Mouse (Mus musculus) limb, embryonic 15.5 days (tissue): ENCODE measurements around the gene Mprip. TPM values are rescaled to one million over a fixed set of nuclear protein-coding genes. Genes with fewer than 3 reads are reported as not detected.
A peak's percentile ranks its signal among the peaks of the same experiment; 100 is the strongest.
"Not testable (repeated sequence)": the region's sequence is repeated elsewhere in the genome, so short reads cannot be mapped to it uniquely, and the experiment has no call there.

Source experiments
- ATAC-seq: fragments of 200-750 bp; cut with Nextera tagmentation; 2 replicates; pipeline ENCODE4 v1.8.0; 2017; ENCODE audit warnings: low read depth, moderate TSS enrichment; ENCODE audit not compliant: insufficient number of reproducible peaks, low FRiP score, low TSS enrichment
- H3K27ac ChIP-seq: fragments of 300-500 bp; sonication (generic); 2 replicates; pipeline ENCODE4 v1.5.1; 2015; ENCODE audit warnings: moderate library complexity, mild to moderate bottlenecking, inconsistent platforms
- H3K27me3 ChIP-seq: fragments of 300-500 bp; sonication (generic); 2 replicates; pipeline ENCODE4 v1.6.1; 2015; ENCODE audit warnings: inconsistent platforms
- H3K36me3 ChIP-seq: fragments of 300-500 bp; sonication (generic); 2 replicates; pipeline ENCODE4 v1.6.1; 2015; ENCODE audit warnings: inconsistent platforms
- H3K4me1 ChIP-seq: fragments of 300-500 bp; sonication (generic); 2 replicates; pipeline ENCODE4 v1.6.1; 2015; ENCODE audit warnings: inconsistent platforms
- H3K4me2 ChIP-seq: fragments of 300-500 bp; sonication (generic); 2 replicates; pipeline ENCODE4 v1.6.1; 2015; ENCODE audit warnings: mild to moderate bottlenecking, inconsistent platforms
- H3K4me3 ChIP-seq: fragments of 300-500 bp; sonication (generic); 2 replicates; pipeline ENCODE4 v1.5.1; 2015; ENCODE audit warnings: mild to moderate bottlenecking, inconsistent platforms
- H3K9ac ChIP-seq: fragments of 300-500 bp; sonication (generic); 2 replicates; pipeline ENCODE4 v1.6.1; 2015; ENCODE audit warnings: inconsistent platforms
- H3K9me3 ChIP-seq: fragments of 300-500 bp; sonication (generic); 2 replicates; pipeline ENCODE4 v1.6.1; 2016; ENCODE audit warnings: inconsistent platforms
- WGBS: fragments of 180-500 bp; shearing (Covaris S2); methylation state at CpG from one replicate; pipeline ENCODE4 v1.1.7; 2015; 5-methylcytosine and 5-hydroxymethylcytosine counted together
- polyA plus RNA-seq: library from polyadenylated mRNA; unstranded; fragments of >200 nt; fragmentation: Nextera tagmentation; extraction: Ambion mirVana; gene quantifications from 2 replicates; pipeline ENCODE4 v1.2.1, GENCODE M21; 2015

The Mprip gene
- polyA plus RNA-seq, 1 experiment from 2014 or later = 55.4 TPM

DNA sequence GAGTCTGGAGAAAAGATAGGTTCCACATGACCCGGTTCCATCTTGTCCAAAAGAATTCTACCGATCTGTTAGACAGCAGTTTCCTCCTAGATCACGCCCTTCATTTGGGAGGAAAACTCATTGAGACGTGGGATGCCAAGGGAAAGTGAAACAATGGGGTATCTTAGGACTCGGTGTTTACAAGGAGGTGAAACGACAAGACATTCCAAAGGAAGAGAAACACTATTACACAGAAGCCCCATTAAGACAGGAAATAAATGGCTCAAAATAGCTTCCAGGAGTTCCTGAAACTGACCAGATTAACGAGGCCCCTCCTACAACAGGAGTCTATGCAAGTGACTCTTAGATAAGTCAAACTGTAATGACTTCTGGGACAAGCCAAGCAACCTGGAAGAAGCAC is 5.1 kb upstream of the Mprip start:
- no peak overlapping the region for H3K4me3 ChIP-seq
- peaks cover 8% of the 10 kb centered on the region; the same call in 1 of the 2 replicates for H3K4me1 ChIP-seq
- H3K36me3 ChIP-seq = no peaks in the 10 kb centered on the region
- WGBS = 49% methylated on average over 7 of the region's 7 CpGs
- H3K9ac ChIP-seq = no peak overlapping the region
- no peak for ATAC-seq
- H3K4me2 ChIP-seq = no peak overlapping the region
- H3K27me3 ChIP-seq = no peaks in the 10 kb centered on the region
- H3K27ac ChIP-seq = no peak overlapping the region
- no peaks in the 10 kb centered on the region for H3K9me3 ChIP-seq

DNA sequence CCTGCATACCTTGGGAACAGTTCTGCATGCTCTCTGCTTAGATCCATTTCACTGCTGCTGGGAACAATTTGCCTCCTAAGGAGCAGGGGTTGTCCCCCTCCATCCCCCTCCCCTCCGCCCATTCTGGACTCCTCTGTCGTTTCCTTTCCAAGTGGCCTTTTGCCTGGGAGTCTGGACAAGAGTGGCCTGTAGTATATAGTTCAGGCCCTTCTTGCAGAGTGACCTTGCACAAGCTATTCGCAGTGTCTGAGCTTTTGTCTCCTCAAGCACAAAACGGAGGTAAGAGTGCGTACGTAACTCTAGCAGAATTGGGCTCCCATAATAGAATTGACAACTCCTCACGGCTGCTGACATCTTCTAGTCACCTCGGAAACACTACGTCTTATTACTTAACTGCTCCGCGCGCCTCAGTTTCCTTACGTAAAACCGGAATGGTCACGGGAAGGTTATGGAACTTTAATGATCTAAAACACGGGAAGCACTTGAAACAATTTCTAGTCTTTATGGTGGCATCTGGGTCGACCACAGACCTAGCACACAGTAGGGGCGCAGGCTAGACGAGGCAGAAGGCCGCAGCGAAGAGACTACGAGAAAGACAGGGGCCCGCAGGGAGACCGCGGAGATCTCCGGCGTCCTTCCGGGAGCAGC is 620 bp downstream of the Mprip start:
- H3K27ac ChIP-seq = peak overlapping the region; percentile 43; the same call in 1 of the 2 replicates
- no peak for ATAC-seq

GRCm38 (mm10) chr11:59662249-59662788 is 1.2 kb downstream of the Mprip start:
- Histone ChIP-seq H3K9me3 (no peaks in the 10 kb centered on the region), H3K27me3 (no peaks in the 10 kb centered on the region), H3K27ac (peak overlapping the region; percentile 90), H3K9ac (peak overlapping the region; percentile 76), H3K4me3 (peak overlapping the region; percentile 79), H3K4me2 (peak overlapping the region; percentile 80), H3K4me1 (peaks cover 37% of the 10 kb centered on the region), H3K36me3 (no peaks in the 10 kb centered on the region)
- WGBS = under 1% methylated on average over 57 of the region's 82 CpGs
- peak; percentile 97 for ATAC-seq

More for the DNA sequence above, 620 bp downstream of the Mprip start:
- WGBS = 3% methylated on average over 28 of the region's 28 CpGs
- Histone ChIP-seq H3K9me3 (no peaks in the 10 kb centered on the region), H3K27me3 (no peaks in the 10 kb centered on the region), H3K4me2 (peak overlapping the region; percentile 52), H3K4me3 (peak overlapping the region; percentile 79), H3K9ac (peak overlapping the region; percentile 76), H3K36me3 (no peaks in the 10 kb centered on the region), H3K4me1 (peaks cover 37% of the 10 kb centered on the region)

- no peaks in the 10 kb centered on the region for H3K36me3 ChIP-seq
- no peak for ATAC-seq
- H3K4me3 ChIP-seq = peak overlapping the region; percentile 79
- H3K4me1 ChIP-seq = peaks cover 37% of the 10 kb centered on the region
- peak overlapping the region; percentile 80 for H3K4me2 ChIP-seq
- peak overlapping the region; percentile 76 for H3K9ac ChIP-seq
- H3K27ac ChIP-seq = peak overlapping the region; percentile 90
- no peaks in the 10 kb centered on the region for H3K27me3 ChIP-seq
- no peaks in the 10 kb centered on the region for H3K9me3 ChIP-seq
- 2% methylated on average over 30 of the region's 30 CpGs for WGBS
Measured at GRCm38 (mm10) chr11:59662877-59663775, 2.0 kb downstream of the Mprip start.

GRCm38 (mm10) chr11:59663776-59664320 is 2.7 kb downstream of the Mprip start:
- ATAC-seq = no peak

GRCm38 (mm10) chr11:59664818-59665217 is 3.7 kb downstream of the Mprip start:
- Histone ChIP-seq H3K9ac (no peak overlapping the region), H3K4me2 (peak overlapping the region; percentile 24; the same call in 1 of the 2 replicates), H3K36me3 (no peaks in the 10 kb centered on the region), H3K27me3 (no peaks in the 10 kb centered on the region), H3K9me3 (no peaks in the 10 kb centered on the region), H3K27ac (peak overlapping the region; percentile 34; the same call in 1 of the 2 replicates), H3K4me3 (no peak overlapping the region), H3K4me1 (peaks cover 37% of the 10 kb centered on the region)
- no peak for ATAC-seq
- 22% methylated on average over 3 of the region's 3 CpGs for WGBS

More at GRCm38 (mm10) chr11:59663776-59664320, 2.7 kb downstream of the Mprip start:
- WGBS = 6% methylated on average over 3 of the region's 3 CpGs
- H3K9ac ChIP-seq = 0 out of 2 replicates have a peak overlapping the region, but pooled peaks have one; percentile 7
- peak overlapping the region; percentile 80 for H3K4me2 ChIP-seq
- H3K27ac ChIP-seq = peak overlapping the region; percentile 38; the same call in 1 of the 2 replicates
- H3K4me1 ChIP-seq = peaks cover 37% of the 10 kb centered on the region
- H3K9me3 ChIP-seq = no peaks in the 10 kb centered on the region
- H3K27me3 ChIP-seq = no peaks in the 10 kb centered on the region
- H3K4me3 ChIP-seq = peak overlapping the region; percentile 79
- no peaks in the 10 kb centered on the region for H3K36me3 ChIP-seq

- Histone ChIP-seq H3K9ac (no peak overlapping the region), H3K27ac (no peak overlapping the region), H3K27me3 (no peaks in the 10 kb centered on the region), H3K36me3 (no peaks in the 10 kb centered on the region), H3K4me2 (no peak overlapping the region), H3K9me3 (no peaks in the 10 kb centered on the region), H3K4me3 (no peak overlapping the region), H3K4me1 (peaks cover 8% of the 10 kb centered on the region; the same call in 1 of the 2 replicates)
- WGBS = 67% methylated on average over 4 of the region's 4 CpGs
- ATAC-seq = no peak
Measured at GRCm38 (mm10) chr11:59671049-59671693, 10.1 kb downstream of the Mprip start.

- 70% methylated on average over 3 of the region's 3 CpGs for WGBS
- H3K36me3 ChIP-seq = no peaks in the 10 kb centered on the region
- no peak overlapping the region for H3K4me2 ChIP-seq
- H3K9me3 ChIP-seq = no peaks in the 10 kb centered on the region
- no peak for ATAC-seq
- peaks cover 8% of the 10 kb centered on the region; the same call in 1 of the 2 replicates for H3K4me1 ChIP-seq
- no peak overlapping the region for H3K27ac ChIP-seq
- H3K27me3 ChIP-seq = no peaks in the 10 kb centered on the region
- H3K9ac ChIP-seq = no peak overlapping the region
- no peak overlapping the region for H3K4me3 ChIP-seq
Measured at GRCm38 (mm10) chr11:59674013-59674412, 12.9 kb downstream of the Mprip start.

GRCm38 (mm10) chr11:59674746-59675145 is 13.6 kb downstream of the Mprip start:
- H3K27me3 ChIP-seq, H3K9ac ChIP-seq, H3K4me1 ChIP-seq, H3K4me2 ChIP-seq, H3K4me3 ChIP-seq, ATAC-seq, H3K36me3 ChIP-seq, H3K9me3 ChIP-seq, H3K27ac ChIP-seq: not testable (repeated sequence)
- 93% methylated on average over 8 of the region's 8 CpGs for WGBS

GRCm38 (mm10) chr11:59677767-59678166 is 16.7 kb downstream of the Mprip start:
- Histone ChIP-seq H3K4me1 (0 out of 2 replicates have a peak, but pooled peaks cover under 1% of the 10 kb centered on the region), H3K4me3 (no peak overlapping the region), H3K9ac (no peak overlapping the region), H3K36me3 (no peaks in the 10 kb centered on the region; the same call in 1 of the 2 replicates), H3K9me3 (no peaks in the 10 kb centered on the region), H3K27ac (no peak overlapping the region), H3K27me3 (no peaks in the 10 kb centered on the region), H3K4me2 (no peak overlapping the region)
- WGBS = 92% methylated on average over 2 of the region's 2 CpGs
- ATAC-seq = no peak

- H3K27ac ChIP-seq = no peak overlapping the region
- ATAC-seq = no peak
- no peaks in the 10 kb centered on the region for H3K9me3 ChIP-seq
- no peak overlapping the region for H3K9ac ChIP-seq
- no peak overlapping the region for H3K4me3 ChIP-seq
- WGBS = 93% methylated on average over 2 of the region's 2 CpGs
- H3K27me3 ChIP-seq = no peaks in the 10 kb centered on the region
- no peaks in the 10 kb centered on the region for H3K4me1 ChIP-seq
- H3K36me3 ChIP-seq = no peaks in the 10 kb centered on the region; the same call in 1 of the 2 replicates
- no peak overlapping the region for H3K4me2 ChIP-seq
Measured at GRCm38 (mm10) chr11:59678693-59679092, 17.6 kb downstream of the Mprip start.
